Mouse (Mus musculus) cerebellum, adult 9-11 months (tissue): Measurements from ENCODE around the gene Crip2.

Source experiments
- DNase-seq: peaks from one replicate; pipeline ENCODE4 v3.0.0; 2022

Gene Crip2

DNA sequence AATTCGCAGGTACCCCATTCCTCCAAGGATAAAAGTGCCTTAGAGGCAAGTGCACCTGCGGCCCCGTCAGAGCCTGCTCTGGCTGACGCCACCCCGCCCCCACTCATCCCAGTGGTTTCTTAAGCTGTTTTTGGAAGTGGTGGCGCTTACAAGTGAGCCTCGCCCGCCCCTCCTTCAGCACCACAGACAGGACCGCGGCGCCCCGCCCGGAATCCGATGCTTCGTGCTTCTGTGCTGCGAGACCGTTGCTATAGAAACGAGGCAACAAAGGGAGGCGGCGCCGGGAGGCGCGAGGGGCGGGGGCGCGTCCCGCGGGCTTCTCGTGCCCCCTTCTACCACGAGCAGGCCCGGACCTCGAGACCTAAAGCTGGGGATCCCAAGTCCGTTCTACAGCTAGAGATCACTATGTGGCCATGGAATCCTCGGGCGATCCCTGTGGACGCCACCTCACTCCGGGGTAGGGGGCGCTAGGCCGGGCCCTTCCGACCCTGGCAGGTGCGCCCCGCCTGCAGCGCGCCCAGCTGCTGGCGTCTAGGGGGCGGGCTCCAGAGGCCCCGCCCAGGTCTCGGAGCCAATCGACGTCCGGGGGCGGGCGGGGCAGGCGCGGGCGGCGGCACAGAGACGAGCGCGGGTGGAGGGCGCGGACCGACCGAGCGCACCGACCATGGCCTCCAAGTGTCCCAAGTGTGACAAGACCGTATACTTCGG lies at the start of gene Crip2:
Gene Crip2, plus strand, starts transcription at position 329 of the 708 bp plus-strand sequence.
- DNase-seq, result peak; percentile 60

DNA sequence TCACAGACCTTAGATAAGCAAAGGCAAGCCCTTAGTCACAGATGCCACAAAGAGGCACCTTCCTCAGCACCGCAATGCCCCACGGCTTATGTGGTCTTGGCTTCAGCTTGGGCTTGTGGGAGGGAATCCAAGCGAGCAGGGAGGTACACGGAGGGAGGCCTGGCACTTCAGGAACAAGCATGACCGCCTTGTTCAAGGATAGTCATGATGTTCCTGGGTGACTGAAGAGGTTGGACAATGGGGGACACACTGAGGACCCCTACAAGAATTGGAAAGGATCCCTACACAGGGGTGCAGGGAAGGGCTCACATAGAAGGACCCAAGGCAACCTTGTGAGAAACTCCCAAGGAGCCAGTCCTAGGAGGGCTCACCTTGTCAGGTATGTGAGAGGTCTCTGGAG lies 43.0 kb upstream of the Crip2 start:
- peak; percentile 61 for DNase-seq

DNA sequence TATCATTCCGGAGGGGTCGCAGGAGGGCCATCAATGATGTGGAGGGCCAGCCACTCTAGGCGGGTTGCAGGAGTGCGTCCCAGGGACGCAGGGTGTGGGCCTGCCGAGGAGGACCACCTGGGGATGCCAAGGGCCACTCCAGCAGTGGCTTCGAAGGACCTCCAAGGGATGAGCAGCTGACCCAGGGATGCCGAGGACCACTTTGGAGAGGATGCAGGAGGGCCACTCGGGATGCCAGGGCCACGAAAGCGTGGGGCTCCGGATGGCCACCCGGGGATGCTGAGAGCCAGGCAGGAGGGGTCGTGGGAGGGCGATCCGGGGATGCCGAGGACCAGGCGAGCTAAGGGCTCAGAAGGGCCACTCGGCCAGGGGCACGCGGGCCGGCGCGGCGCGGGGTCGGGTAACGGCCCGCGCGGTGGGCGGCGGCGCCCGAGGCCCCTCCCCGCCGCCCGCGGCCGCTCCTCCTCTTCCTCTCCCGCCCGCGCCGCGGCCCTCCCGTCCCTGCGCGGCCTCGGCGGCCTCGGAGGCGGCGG lies 42.2 kb upstream of the Crip2 start, which contains the start of gene Mta1:
Gene Mta1, plus strand, starts transcription at position 530 of the 533 bp plus-strand sequence.
- peak; percentile 80 for DNase-seq

DNA sequence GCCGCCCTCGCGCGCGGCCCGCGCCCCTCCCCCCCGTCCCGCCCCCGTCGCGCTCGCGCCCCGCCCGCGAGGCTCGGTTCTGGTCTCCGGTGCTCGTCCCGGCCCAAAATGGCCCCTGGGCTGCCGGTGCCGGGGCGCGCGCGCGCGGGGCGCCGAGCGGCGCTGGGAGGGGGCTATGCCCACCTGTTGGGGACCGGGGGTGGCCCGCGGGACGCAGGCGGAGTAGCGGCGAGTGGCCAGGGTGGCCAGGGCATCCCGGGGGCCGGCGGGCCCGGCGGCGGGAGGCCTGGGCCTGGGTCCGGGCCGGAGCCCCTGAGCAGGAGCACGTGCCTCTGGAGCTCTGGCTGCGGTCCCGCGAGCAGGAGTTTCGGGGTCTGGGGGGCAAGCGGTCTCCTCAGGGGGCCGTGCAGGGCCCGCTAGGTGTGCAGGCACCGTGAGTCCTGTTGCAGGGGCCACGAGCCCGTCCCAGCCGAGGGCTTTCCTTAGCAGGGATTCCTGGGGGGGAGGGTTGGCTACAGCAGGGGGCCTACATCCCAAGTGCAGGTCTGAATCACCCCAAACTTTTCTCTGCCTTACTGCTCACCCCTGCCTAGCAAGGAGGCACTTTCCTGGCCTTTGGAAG lies 41.4 kb upstream of the Crip2 start:
- peak; percentile 76 for DNase-seq

DNA sequence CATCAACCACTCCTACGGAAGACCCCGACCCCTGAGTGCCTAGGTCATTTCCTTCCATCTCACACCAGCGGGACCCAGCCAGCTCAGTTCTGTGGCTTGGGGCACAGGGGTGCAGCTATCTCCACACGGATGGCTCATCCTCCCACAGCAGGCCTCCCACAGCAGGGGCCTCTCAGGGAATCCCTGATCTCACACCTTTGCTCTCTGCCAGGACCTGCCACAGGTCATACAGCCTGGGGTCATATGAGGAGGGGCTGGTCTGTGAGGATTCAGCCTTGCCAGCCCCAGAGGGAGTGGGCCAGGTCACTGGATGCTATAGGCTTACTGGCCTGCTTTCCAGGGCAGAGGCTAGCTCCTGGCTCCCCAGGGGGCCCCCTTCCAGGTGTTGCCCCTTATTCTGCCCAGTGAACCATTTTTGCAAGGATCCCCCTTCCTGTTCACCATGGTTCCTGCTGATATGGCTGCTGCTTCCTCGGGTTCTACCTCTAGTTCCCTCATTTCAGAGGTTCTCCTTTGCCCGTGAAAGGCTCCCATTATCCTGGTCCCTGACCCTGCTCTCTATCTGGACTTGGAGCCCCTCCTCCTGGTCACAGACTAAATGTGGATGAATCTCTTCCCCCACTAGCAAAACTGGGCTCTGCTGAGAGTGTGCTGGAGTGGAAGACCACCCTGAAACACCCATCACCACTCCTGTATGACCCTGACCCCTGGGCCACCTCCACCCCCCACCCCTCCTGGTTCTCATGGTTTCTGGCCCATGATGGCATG lies 40.4 kb upstream of the Crip2 start:
- DNase-seq, result peak; percentile 64

DNA sequence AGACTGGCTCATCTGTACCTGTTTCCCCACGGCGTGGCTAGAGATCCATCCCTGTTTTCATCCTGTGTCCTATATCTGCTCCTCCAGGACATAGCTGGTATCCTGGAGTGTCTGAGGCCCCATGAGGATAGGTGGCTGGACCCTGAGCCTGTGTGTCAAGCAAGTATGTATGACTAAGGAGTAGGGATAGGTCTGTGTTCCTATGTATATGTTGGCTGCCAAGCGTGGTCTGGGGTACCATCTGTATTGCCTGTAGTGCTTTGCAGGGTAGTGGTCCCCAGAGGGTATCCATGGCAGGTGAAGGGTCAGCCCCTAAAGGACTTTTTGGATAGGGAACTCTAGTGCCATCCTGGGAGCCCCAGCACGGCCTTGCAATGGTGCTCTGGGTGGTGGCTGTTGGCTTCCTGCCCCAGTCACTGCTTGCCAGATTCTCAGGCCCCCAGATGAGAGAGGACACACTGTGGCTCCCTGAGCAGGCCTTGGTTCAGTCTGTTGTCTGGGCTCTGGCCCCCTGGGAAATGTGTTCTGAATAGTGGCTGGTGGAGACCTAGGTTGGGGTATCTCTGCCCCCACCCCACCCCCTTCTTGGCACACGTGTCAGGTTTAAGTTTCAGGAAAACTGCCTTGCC lies 39.5 kb upstream of the Crip2 start:
- peak; percentile 80 for DNase-seq

DNA sequence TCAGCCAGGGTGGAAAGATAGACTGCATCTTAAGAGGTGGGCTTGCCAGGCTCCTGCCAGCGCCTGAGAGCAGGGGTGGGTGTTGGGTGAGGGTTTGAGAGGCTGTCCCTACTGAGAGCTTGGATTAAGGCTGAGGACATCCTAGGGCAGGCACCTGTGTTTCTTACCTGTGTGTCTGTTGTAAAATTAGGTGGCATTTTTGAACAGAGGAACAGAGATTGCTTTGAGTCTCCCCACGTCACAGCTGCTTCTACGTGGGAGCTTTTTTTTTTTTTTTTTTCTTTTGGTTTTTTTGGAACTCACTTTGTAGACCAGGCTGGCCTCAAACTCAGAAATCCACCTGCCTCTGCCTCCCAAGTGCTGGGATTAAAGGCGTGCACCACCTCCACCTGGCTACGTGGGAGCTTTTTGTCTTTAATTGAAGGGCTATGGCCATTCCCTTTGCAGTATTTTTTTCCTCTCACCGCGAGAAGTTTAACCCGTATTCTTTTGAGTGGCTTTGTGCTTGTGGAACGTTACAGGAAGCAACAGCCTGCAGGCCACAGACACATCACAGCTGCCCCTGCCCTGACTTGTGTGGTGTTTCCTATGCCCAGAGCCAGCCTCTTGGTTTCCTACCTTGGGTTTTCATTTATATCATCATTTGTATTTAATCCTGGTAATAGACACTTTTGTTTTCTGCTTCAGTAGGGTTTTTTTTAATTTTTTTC lies 38.6 kb upstream of the Crip2 start:
- no peak for DNase-seq

DNA sequence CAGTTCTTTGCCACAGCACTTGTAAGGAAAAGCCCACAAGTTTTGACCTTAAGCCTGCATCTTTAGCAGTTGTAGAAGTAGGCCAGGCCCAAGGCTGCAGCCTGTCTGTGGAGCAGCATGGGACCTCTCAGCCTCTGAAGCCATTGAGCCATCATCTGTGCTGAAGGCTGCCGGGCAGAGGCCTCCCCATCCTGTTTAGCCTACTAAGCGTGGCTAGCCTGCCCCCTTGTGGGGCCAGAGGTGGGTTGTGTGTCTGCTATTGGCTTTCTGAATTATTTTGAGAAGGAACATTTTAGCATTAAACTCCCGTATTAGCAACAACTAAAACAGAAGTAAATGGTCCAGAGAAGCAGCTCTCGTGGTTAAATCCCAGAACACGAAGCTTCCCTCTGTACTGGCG lies 37.6 kb upstream of the Crip2 start:
- peak; percentile 71 for DNase-seq

DNA sequence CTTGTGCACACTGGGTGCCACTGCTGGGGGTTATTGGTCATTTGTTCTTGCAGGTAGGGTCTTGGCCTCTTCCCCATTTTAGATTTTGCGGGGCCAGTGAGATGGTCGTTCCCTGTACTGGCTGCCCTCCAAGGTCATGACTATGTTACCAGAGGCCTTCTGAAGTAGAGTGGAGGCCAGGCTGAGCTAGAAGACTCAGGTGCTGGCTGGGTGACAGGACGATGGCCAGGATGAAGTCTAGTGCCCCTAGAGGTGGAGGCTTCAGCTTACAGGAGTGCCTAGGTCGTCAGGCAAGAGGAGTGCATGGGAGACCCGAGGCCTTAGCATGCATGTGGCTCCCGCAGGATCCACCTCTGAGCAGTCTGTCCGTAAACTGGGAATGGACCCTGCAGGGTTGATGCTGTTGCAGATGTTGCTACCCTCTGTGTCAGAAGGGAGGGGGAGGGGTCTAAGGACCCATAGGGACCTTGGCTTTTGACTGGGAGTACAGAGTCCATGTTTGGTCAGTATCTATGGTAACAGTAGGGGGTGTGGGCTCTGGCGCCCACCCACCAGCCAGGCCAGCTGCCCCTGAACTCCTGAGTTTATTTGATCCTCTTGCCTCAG lies 36.1 kb upstream of the Crip2 start:
- peak; percentile 56 for DNase-seq

DNA sequence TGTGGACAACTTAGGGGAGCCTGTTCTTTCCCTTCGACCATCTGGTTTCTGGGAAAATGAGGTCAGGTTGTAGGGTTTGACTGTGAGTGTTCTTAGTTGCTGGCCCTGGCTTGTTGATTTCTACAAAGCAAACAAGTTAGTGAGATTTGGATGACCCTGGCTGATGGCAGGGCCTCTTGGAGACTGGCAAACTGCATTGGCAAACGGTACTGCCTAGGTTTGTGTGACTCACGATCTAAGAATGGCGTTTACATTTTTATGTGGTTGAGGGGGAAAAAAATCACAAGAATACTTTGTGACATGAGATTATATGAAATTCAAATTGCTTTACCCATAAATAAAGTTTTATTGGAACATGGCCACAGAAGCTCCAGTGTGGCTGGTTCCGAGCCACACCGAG lies 33.6 kb upstream of the Crip2 start:
- no peak for DNase-seq

DNA sequence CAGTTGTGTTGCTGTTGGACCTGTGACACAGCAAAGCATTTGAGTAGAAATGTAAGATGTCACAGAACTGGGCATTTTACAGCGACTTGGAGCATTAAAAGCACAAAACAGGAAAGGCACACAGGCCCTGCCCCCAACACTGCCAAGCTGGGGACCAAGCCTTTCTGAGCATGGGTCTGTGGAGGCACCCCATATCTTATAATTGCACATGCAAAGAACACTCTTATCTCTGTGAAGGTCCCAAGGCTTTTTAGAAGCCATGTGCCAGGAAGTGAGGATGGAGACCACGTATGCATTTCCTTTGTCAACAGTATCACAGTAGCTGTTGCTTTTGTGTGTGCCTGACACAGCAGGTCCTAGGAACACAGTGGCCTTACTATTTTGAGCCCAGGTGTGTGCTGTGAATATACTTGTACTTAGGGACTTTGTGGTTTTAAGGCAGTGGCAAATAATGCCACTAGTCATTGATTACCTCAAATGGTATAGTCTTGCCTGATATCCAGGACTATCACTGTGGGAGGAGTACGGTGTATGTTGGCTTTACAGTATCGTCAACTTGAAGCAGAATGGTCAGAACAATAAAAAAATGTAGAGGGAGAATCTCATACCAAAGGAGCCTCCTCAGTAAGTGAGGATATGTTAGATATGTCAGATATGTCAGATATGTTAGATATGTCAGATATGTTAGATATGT lies 32.5 kb upstream of the Crip2 start:
- no peak for DNase-seq

DNA sequence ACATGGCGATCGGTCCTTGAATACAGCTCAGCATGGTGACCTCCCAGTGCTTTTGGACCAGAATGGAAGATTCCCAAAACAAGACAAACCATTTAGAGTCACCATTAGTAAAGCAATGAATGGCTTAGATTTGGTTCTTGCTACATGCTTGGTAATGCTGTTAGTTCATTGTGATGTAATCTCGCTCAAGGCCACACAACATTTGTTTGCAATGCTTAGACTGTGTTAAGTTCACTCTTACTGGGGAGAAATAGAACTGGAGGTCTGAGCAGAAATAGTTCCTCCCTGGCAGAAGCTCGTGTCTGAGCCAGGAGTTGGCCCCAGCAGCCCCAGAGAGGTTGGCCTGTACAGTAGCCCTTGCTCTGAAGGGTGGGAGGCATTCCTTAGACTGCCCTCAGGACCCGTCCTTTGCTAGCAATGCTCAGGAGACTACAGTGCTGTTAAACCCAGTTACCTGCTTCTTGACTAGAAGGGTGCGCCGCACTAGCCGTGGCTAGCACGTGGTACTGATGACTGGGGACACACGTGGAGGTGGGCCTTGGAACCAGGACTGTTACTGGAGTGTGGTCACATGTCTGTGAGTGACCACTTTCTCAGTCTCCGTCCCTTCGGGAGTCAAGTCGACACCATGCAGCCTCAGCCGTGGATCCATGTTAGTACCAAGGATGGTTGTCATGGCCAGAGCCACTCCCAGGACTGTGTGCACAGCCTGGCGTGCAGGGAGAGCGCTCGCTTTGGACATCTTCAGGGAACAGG lies 31.3 kb upstream of the Crip2 start:
- DNase-seq, result no peak

DNA sequence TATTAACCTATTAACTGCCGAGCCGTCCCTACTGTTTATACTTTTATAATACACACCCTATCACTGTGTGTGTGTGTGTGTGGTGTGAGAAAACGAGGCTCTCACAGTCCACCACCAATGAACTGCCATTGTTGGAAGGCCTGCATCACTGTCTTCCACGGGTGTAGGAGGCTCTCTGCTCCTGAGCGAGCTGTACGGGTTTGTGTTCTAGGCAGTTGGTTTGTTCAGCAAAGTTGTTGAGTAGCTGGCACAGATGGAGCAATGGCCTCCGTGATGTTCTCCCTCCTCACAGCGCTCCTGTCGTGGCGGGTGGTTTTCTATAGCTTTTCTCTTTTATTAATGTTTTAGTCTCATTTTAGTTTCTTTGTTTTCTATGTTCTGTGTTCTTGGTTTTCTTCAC lies 30.2 kb upstream of the Crip2 start:
- no peak for DNase-seq

DNA sequence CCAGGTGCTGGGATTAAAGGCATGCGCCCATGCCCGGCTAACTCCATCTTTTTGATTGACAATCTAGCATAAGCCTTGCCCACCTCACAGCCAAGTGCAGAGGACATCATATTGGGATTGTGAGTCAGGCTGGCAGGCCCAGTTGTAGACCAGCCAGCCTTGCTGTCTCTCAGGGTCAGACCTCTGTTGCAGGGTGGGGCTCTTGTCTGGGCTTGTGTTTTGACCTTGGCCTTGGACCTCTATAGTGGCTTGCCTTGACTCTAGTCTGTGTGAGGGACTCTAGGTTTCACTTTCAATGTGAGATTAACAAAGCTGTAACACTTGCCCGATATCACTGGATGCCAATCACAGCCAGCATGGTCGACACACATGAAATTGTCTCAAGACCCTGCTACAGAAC lies 25.9 kb upstream of the Crip2 start:
- DNase-seq, result no peak

DNA sequence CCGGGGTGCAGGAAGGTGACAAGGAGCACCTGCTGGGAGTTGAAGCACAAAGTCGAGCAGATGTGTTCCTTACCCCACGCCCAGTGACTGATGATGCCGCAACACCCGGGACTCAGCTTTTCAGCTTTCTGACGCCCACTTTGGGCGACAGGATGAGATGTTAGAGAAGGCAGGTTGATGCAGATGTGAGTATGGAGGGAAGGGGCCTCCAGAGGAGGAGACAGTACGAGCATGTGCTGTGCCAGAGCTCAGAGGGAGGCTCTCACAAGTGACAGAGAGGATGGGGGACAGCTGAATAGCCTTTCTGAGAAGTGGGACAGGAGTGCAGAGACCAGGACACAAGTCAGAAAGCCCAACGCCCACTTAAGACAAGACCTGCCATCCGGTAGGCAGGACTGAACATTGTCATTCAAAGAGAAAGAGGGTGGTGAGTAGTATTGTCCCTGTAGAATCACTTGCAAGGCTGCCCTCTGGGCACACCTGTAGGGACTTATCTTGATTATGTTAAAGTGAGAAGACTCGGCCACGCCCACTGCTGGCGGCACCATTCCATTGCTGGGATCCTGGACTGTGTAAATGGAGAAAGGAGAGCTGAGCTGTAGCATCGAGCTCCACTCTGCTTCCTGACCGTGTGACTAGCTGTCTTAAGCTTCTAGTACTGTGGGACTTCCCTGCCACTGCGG lies 25.0 kb upstream of the Crip2 start:
- no peak for DNase-seq

DNA sequence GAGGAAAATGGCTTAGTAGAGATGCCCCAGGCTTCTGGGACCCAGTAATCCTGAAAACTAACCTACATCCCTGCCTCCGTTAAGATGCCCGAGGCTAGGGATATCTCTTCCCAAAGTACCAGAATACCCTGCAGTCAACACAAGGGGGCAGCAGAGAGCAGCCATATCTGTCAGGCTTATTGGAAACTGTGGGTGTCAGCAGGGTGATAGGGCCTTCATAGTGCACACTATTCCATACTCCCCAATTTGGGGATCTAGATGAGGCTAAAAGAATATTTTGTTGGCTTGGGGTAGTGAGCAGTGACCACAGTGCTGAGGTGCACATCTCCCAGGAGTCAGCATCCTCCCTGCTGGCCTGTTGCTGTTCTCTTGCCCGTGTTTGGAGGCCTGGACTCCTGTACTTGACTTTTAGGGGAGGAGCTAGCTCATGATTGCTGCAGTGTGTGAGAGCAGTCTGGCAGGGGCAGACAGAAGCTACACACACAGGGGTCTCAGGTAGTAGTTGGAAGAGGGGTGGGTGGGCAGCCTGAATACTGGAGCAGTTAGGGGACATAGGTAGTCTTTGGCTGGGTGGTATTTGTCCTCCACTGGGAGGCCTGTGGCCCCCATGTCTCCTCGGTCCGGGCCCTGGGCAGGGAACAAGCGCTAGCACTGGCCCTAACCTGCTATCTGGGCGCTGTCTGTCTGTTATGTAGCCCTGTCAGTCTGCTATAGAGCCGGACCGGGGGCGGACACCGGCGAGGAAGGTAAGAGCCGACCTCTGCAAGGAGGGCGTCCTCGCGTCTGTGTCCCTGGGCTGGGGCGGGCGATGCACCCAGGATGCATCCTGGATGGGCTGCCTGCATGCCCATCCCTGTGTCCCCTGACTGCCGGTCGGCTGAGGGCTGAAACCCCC lies 20.3 kb upstream of the Crip2 start:
- peak; percentile 72 for DNase-seq

DNA sequence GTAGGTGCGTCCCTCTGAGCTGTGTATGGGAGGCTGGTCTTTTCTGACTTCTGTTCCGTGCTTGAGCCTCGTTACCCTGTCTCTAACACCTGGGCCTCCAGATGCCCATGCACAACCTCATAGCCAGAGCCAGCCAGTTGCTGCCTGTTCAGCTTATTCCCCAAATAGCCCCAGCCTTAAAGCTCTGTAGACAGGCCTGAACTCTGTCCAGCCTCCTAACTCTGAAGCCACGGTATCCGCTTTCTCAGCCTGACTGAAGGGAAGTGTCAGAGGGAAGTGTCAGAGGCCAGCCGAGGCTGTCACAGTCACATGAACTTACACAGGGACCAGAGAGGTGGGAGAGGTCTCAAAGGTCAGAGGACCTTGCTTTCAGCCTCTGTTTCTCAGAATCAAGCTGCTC lies 15.3 kb upstream of the Crip2 start:
- DNase-seq, result no peak

DNA sequence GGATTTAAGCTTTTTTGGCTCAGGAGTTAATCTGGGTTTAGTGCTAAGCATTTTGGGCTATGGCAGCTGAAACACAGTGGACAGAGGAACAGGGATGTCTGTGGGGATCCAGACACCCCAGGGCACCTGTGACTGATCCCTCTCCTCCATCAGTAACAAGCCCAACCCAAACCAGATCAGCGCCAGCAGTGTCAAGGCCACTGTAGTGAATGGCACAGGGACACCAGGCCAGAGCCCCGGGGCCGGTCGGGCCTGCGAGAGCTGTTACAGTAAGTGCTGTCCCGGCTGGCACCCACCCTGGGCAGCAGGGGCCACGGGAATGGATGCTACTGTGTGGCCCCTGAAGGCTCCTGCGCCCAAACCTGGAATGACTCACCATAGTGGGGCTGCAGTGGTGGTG lies 9.3 kb upstream of the Crip2 start:
- DNase-seq, result no peak

DNA sequence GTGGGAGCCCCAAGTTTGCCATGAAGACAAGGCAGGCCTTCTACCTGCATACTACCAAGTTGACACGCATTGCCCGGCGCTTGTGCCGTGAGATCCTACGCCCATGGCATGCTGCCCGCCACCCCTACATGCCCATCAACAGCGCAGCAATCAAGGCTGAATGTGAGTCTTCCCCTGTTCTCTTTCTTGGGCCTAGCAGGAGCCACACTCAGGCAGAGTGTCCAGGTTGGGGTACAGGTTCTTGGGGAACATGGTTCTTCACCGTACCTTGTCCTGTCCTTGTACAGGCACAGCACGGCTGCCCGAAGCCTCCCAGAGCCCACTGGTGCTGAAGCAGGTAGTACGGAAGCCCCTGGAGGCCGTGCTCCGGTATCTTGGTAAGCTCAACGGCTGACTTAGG lies 8.4 kb upstream of the Crip2 start:
- no peak for DNase-seq
